Mouse (Mus musculus): ENCODE measurements around the gene Pmvk.
"Not testable (repeated sequence)": the region's sequence is repeated elsewhere in the genome, so short reads cannot be mapped to it uniquely, and the experiment has no call there.

Gene Pmvk

GRCm38 (mm10) chr3:89425876-89426275, 28.5 kb upstream of the Pmvk start:
- in situ Hi-C loops (cut with MboI; ENCODE audit: unreplicated experiment in 2 of 2): no loop called here

- in situ Hi-C loops (cut with MboI; ENCODE audit: unreplicated experiment in 2 of 2): not testable (repeated sequence)
Measured at GRCm38 (mm10) chr3:89429021-89429420, 25.3 kb upstream of the Pmvk start.

- in situ Hi-C loops (cut with MboI; ENCODE audit: unreplicated experiment in 2 of 2): no loop called here
Measured at GRCm38 (mm10) chr3:89430171-89431159, 23.9 kb upstream of the Pmvk start, which contains the start of gene Pygo2. Pygo2 (plus strand) TSS chr3:89430214.

GRCm38 (mm10) chr3:89432606-89433005, 21.7 kb upstream of the Pmvk start:
- in situ Hi-C loops (cut with MboI; ENCODE audit: unreplicated experiment in 2 of 2): no loop called here

GRCm38 (mm10) chr3:89434532-89434931, 19.8 kb upstream of the Pmvk start:
- in situ Hi-C loops (cut with MboI; ENCODE audit: unreplicated experiment in 2 of 2): no loop called here

GRCm38 (mm10) chr3:89435041-89435440, 19.3 kb upstream of the Pmvk start:
- in situ Hi-C loops (cut with MboI; ENCODE audit: unreplicated experiment in 2 of 2): loop anchor here in 1 of 2 experiments (5.0 kb wide), 1 partner anchor 33 kb away; the partner anchor contains the start of gene Lenep

GRCm38 (mm10) chr3:89436176-89437113, 17.9 kb upstream of the Pmvk start, which contains the start of gene Pbxip1:
Pbxip1 (plus strand) TSS chr3:89436706.
- in situ Hi-C loops (cut with MboI; ENCODE audit: unreplicated experiment in 2 of 2): loop anchor here in 1 of 2 experiments (5.0 kb wide), 1 partner anchor 34 kb away; the partner anchor contains the start of gene Lenep

GRCm38 (mm10) chr3:89437269-89437668, 17.1 kb upstream of the Pmvk start:
- in situ Hi-C loops (cut with MboI; ENCODE audit: unreplicated experiment in 2 of 2): loop anchor here in 1 of 2 experiments (5.0 kb wide), 1 partner anchor 35 kb away; the partner anchor contains the start of gene Lenep

- in situ Hi-C loops (cut with MboI; ENCODE audit: unreplicated experiment in 2 of 2): no loop called here
Measured at GRCm38 (mm10) chr3:89440691-89441090, 13.7 kb upstream of the Pmvk start.

GRCm38 (mm10) chr3:89448720-89449537, 5.4 kb upstream of the Pmvk start:
- in situ Hi-C loops (cut with MboI; ENCODE audit: unreplicated experiment in 2 of 2): loop anchor here in 1 of 2 experiments (5.0 kb wide), 1 partner anchor 33 kb away; no protein-coding TSS in a partner anchor

GRCm38 (mm10) chr3:89449541-89449940, 4.8 kb upstream of the Pmvk start:
- in situ Hi-C loops (cut with MboI; ENCODE audit: unreplicated experiment in 2 of 2): loop anchor here in 1 of 2 experiments (5.0 kb wide), 1 partner anchor 33 kb away; no protein-coding TSS in a partner anchor

- in situ Hi-C loops (cut with MboI; ENCODE audit: unreplicated experiment in 2 of 2): no loop called here
Measured at GRCm38 (mm10) chr3:89451916-89452315, 2.4 kb upstream of the Pmvk start.

GRCm38 (mm10) chr3:89455786-89456285, 1.5 kb downstream of the Pmvk start:
- in situ Hi-C loops (cut with MboI; ENCODE audit: unreplicated experiment in 2 of 2): loop anchor here in 1 of 2 experiments (5.0 kb wide), 1 partner anchor 59 kb away; no protein-coding TSS in a partner anchor

GRCm38 (mm10) chr3:89456726-89457665, 2.7 kb downstream of the Pmvk start:
- in situ Hi-C loops (cut with MboI; ENCODE audit: unreplicated experiment in 2 of 2): loop anchor here in 1 of 2 experiments (5.0 kb wide), 1 partner anchor 60 kb away; no protein-coding TSS in a partner anchor

GRCm38 (mm10) chr3:89458372-89458964, 4.1 kb downstream of the Pmvk start:
- in situ Hi-C loops (cut with MboI; ENCODE audit: unreplicated experiment in 2 of 2): loop anchor here in 1 of 2 experiments (5.0 kb wide), 1 partner anchor 61 kb away; no protein-coding TSS in a partner anchor

- in situ Hi-C loops (cut with MboI; ENCODE audit: unreplicated experiment in 2 of 2): loop anchor here in 1 of 2 experiments (5.0 kb wide), 1 partner anchor 62 kb away; no protein-coding TSS in a partner anchor
Measured at GRCm38 (mm10) chr3:89458965-89459807, 4.8 kb downstream of the Pmvk start.

- in situ Hi-C loops (cut with MboI; ENCODE audit: unreplicated experiment in 2 of 2): no loop called here
Measured at GRCm38 (mm10) chr3:89468268-89468667, 13.9 kb downstream of the Pmvk start.

All from v-Abl transformed pro-B cells (cell line).